Mouse (Mus musculus): ENCODE measurements around the gene Slc27a4.

- TF ChIP-seq EP300 (IDR thresholded peaks at IDR 0.05; ENCODE audit: low read depth) (peak; percentile 52), CTCF (IDR thresholded peaks at IDR 0.05; ENCODE audit: low read depth) (peak; percentile 12; the same call in 1 of the 2 replicates)
Observed at GRCm38 (mm10) chr2:29826926-29827708, 24.7 kb downstream of the Slc27a4 start.

Data from heart, postnatal 0 days (tissue).